Mouse (Mus musculus) midbrain, postnatal 0 days (tissue): ENCODE results near the gene Rgs6. TPM values are rescaled to one million over a fixed set of nuclear protein-coding genes. Genes with fewer than 3 reads are reported as not detected.
A peak's percentile ranks its signal among the peaks of the same experiment; 100 is the strongest.

Experiments
- ATAC-seq: fragments of 200-750 bp; cut with Nextera tagmentation; 2 replicates; pipeline ENCODE4 v1.8.0; 2017; ENCODE audit warnings: moderate number of reproducible peaks, mild to moderate bottlenecking, moderate TSS enrichment, moderate library complexity; ENCODE audit not compliant: low FRiP score
- DNase-seq: peaks from one replicate; pipeline ENCODE4 v3.0.0-alpha.2; 2015; ENCODE audit warnings: low spot score
- H3K27ac ChIP-seq: fragments of 300-500 bp; sonication (generic); 2 replicates; pipeline ENCODE4 v1.5.1; 2014; ENCODE audit warnings: low read depth, mild to moderate bottlenecking, low read length, mixed read lengths
- H3K27me3 ChIP-seq: fragments of 300-500 bp; sonication (generic); 2 replicates; pipeline ENCODE4 v1.6.1; 2014; ENCODE audit warnings: low read length, control low read depth, mixed read lengths; ENCODE audit not compliant: insufficient read depth
- H3K36me3 ChIP-seq: fragments of 300-500 bp; sonication (generic); 2 replicates; pipeline ENCODE4 v1.6.1; 2014; ENCODE audit warnings: low read length, control low read depth, mixed read lengths; ENCODE audit not compliant: insufficient read depth
- H3K4me1 ChIP-seq: fragments of 300-500 bp; sonication (generic); 2 replicates; pipeline ENCODE4 v1.6.1; 2014; ENCODE audit warnings: mild to moderate bottlenecking, control low read depth, antibody characterized with exemption, low read length, mixed read lengths; ENCODE audit not compliant: insufficient read depth
- H3K4me2 ChIP-seq: fragments of 300-500 bp; sonication (generic); 2 replicates; pipeline ENCODE4 v1.6.1; 2014; ENCODE audit warnings: low read depth, mild to moderate bottlenecking, low read length, mixed read lengths; ENCODE audit not compliant: poor library complexity, severe bottlenecking
- H3K4me3 ChIP-seq: fragments of 300-500 bp; sonication (generic); 2 replicates; pipeline ENCODE4 v1.5.1; 2014; ENCODE audit warnings: low read depth, mild to moderate bottlenecking, low read length, moderate library complexity
- H3K9ac ChIP-seq: fragments of 300-500 bp; sonication (generic); replicated peaks from 2 replicates; pipeline ENCODE4 v1.6.1; 2014; ENCODE audit warnings: mild to moderate bottlenecking, low read length, moderate library complexity, mixed read lengths; ENCODE audit not compliant: poor library complexity, severe bottlenecking
- H3K9me3 ChIP-seq: fragments of 300-500 bp; sonication (generic); 2 replicates; pipeline ENCODE4 v1.6.1; 2016; ENCODE audit warnings: low read length, control low read depth
- CTCF ChIP-seq: IDR thresholded peaks from 2 replicates; pipeline ENCODE4 v1.5.1; 2016; ENCODE audit warnings: antibody characterized with exemption, mild to moderate bottlenecking
- WGBS: fragments of 180-500 bp; shearing (Covaris S2); extraction: QIAGEN DNeasy Blood & Tissue Kit; methylation state at CpG from one replicate; pipeline ENCODE4 v1.1.7; 2014; 5-methylcytosine and 5-hydroxymethylcytosine counted together
- polyA plus RNA-seq: library from polyadenylated mRNA; unstranded; fragments of >200 nt; fragmentation: Nextera tagmentation; extraction: Ambion mirVana; gene quantifications from 2 replicates; pipeline ENCODE4 v1.2.1, GENCODE M21; 2015
- total RNA-seq: library from RNA; depleted of rRNA; stranded (reverse); fragments of >200 nt; gene quantifications from 2 replicates; pipeline ENCODE4 v1.2.3, GENCODE M21; 2014

The Rgs6 gene
- total and polyA plus RNA-seq, 2 experiments from 2014 or later = 22.0 to 26.3 TPM

GRCm38 (mm10) chr12:83047710-83048109 lies 459.6 kb downstream of the Rgs6 start:
- ATAC-seq (no peak), DNase-seq (peak; percentile 30)
- Histone ChIP-seq H3K27me3 (no peaks in the 10 kb centered on the region), H3K27ac (no peak overlapping the region), H3K4me1 (peaks cover 10% of the 10 kb centered on the region), H3K9me3 (no peaks in the 10 kb centered on the region), H3K9ac (no peak overlapping the region), H3K36me3 (no peaks in the 10 kb centered on the region), H3K4me2 (no peak overlapping the region), H3K4me3 (no peak overlapping the region)
- TF ChIP-seq CTCF = no peak
- WGBS = 55% methylated on average over 7 of the region's 7 CpGs

GRCm38 (mm10) chr12:83050514-83050913 lies 462.4 kb downstream of the Rgs6 start:
- ATAC-seq (no peak), DNase-seq (no peak)
- no peaks in the 10 kb centered on the region for H3K4me1 ChIP-seq
- no peak for TF ChIP-seq CTCF
- no peaks in the 10 kb centered on the region; the same call in 1 of the 2 replicates for H3K9me3 ChIP-seq
- no peaks in the 10 kb centered on the region for H3K36me3 ChIP-seq
- H3K27ac ChIP-seq = no peak overlapping the region
- H3K4me2 ChIP-seq = no peak overlapping the region
- H3K27me3 ChIP-seq = no peaks in the 10 kb centered on the region
- WGBS = 93% methylated on average over 8 of the region's 8 CpGs
- H3K9ac ChIP-seq = no peak overlapping the region
- no peak overlapping the region for H3K4me3 ChIP-seq

- 81% methylated on average over 4 of the region's 4 CpGs for WGBS
- no peaks in the 10 kb centered on the region for H3K4me1 ChIP-seq
- ATAC-seq (no peak), DNase-seq (no peak)
- H3K9ac ChIP-seq = no peak overlapping the region
- no peaks in the 10 kb centered on the region for H3K36me3 ChIP-seq
- no peak for TF ChIP-seq CTCF
- H3K4me2 ChIP-seq = no peak overlapping the region
- no peak overlapping the region for H3K4me3 ChIP-seq
- no peak overlapping the region for H3K27ac ChIP-seq
- H3K9me3 ChIP-seq = no peaks in the 10 kb centered on the region; the same call in 1 of the 2 replicates
- H3K27me3 ChIP-seq = no peaks in the 10 kb centered on the region
Measured at GRCm38 (mm10) chr12:83052391-83052790, 464.3 kb downstream of the Rgs6 start.

GRCm38 (mm10) chr12:83055690-83056089 lies 467.6 kb downstream of the Rgs6 start:
- no peaks in the 10 kb centered on the region; the same call in 1 of the 2 replicates for H3K9me3 ChIP-seq
- H3K27me3 ChIP-seq = no peaks in the 10 kb centered on the region
- no peaks in the 10 kb centered on the region for H3K36me3 ChIP-seq
- H3K4me3 ChIP-seq = no peak overlapping the region
- no peak overlapping the region for H3K9ac ChIP-seq
- H3K27ac ChIP-seq = no peak overlapping the region
- no peak for TF ChIP-seq CTCF
- 86% methylated on average over 5 of the region's 5 CpGs for WGBS
- ATAC-seq = no peak
- no peaks in the 10 kb centered on the region for H3K4me1 ChIP-seq
- H3K4me2 ChIP-seq = no peak overlapping the region
- DNase-seq = no peak

- Histone ChIP-seq H3K4me2 (no peak overlapping the region), H3K4me1 (no peaks in the 10 kb centered on the region), H3K9ac (no peak overlapping the region), H3K4me3 (no peak overlapping the region), H3K27ac (no peak overlapping the region), H3K9me3 (no peaks in the 10 kb centered on the region), H3K36me3 (no peaks in the 10 kb centered on the region), H3K27me3 (no peaks in the 10 kb centered on the region)
- no peak for TF ChIP-seq CTCF
- no peak for ATAC-seq
- WGBS = 79% methylated on average over 6 of the region's 6 CpGs
- DNase-seq = no peak
Measured at GRCm38 (mm10) chr12:83066426-83066825, 478.3 kb downstream of the Rgs6 start.

GRCm38 (mm10) chr12:83070848-83071247 lies 482.8 kb downstream of the Rgs6 start:
- Histone ChIP-seq H3K4me1 (peaks cover 3% of the 10 kb centered on the region; the same call in 1 of the 2 replicates), H3K36me3 (no peaks in the 10 kb centered on the region), H3K9ac (no peak overlapping the region), H3K27me3 (no peaks in the 10 kb centered on the region), H3K4me3 (no peak overlapping the region), H3K27ac (no peak overlapping the region), H3K4me2 (no peak overlapping the region), H3K9me3 (no peaks in the 10 kb centered on the region)
- WGBS = 88% methylated on average over 5 of the region's 5 CpGs
- no peak for DNase-seq
- ATAC-seq = no peak
- TF ChIP-seq CTCF = no peak
